Mouse (Mus musculus) liver, adult 2 months (tissue): ENCODE measurements around the gene Itgb5. TPM values are rescaled to one million over a fixed set of nuclear protein-coding genes. Genes with fewer than 3 reads are reported as not detected.

Source experiments
- DNase-seq: peaks from one replicate; pipeline ENCODE4 v3.0.0-alpha.2; 2011; ENCODE audit warnings: low read depth, low spot score; ENCODE audit errors: extremely low read depth
- H3K27ac ChIP-seq: fragments of 200-500 bp; replicated peaks from 2 replicates; pipeline ENCODE4 v1.5.1; 2012; ENCODE audit warnings: low read depth, mild to moderate bottlenecking, control low read depth, inconsistent platforms, low read length; ENCODE audit not compliant: insufficient read depth
- H3K27me3 ChIP-seq: fragments of 200-500 bp; 2 replicates; pipeline ENCODE4 v1.6.1; 2012; ENCODE audit warnings: mild to moderate bottlenecking, moderate library complexity, low read length, inconsistent platforms; ENCODE audit not compliant: control insufficient read depth, insufficient read depth
- H3K36me3 ChIP-seq: fragments of 200-500 bp; 2 replicates; pipeline ENCODE4 v1.6.1; 2012; ENCODE audit warnings: low read length, inconsistent platforms; ENCODE audit not compliant: control insufficient read depth, insufficient read depth
- H3K4me1 ChIP-seq: fragments of 200-500 bp; 2 replicates; pipeline ENCODE4 v1.6.1; 2011; ENCODE audit warnings: low read length; ENCODE audit not compliant: control insufficient read depth, insufficient read depth
- H3K4me3 ChIP-seq: fragments of 200-500 bp; 2 replicates; pipeline ENCODE4 v1.5.1; 2011; ENCODE audit warnings: low read depth, mild to moderate bottlenecking, control low read depth, low read length, moderate library complexity; ENCODE audit not compliant: insufficient read depth
- H3K79me2 ChIP-seq: fragments of 200-500 bp; 2 replicates; pipeline ENCODE4 v1.6.1; 2012; ENCODE audit warnings: inconsistent platforms, mild to moderate bottlenecking, low read length, moderate library complexity; ENCODE audit not compliant: control insufficient read depth, insufficient read depth
- H3K9ac ChIP-seq: fragments of 200-500 bp; 2 replicates; pipeline ENCODE4 v1.6.1; 2012; ENCODE audit warnings: low read depth, mild to moderate bottlenecking, control low read depth, inconsistent platforms, low read length
- CTCF ChIP-seq: fragments of 200-500 bp; IDR thresholded peaks from 2 replicates; pipeline ENCODE4 v1.5.1; 2011; ENCODE audit warnings: low read depth, low read length, control low read depth
- POLR2A ChIP-seq: fragments of 200-500 bp; IDR thresholded peaks from 2 replicates; pipeline ENCODE4 v1.6.1; 2011; ENCODE audit warnings: low read length, control low read depth; ENCODE audit not compliant: insufficient read depth; ENCODE audit errors: extremely low read depth
- WGBS: fragments of 180-500 bp; shearing (Covaris S2); methylation state at CpG from one replicate; pipeline ENCODE4 v1.1.7; 2018; 5-methylcytosine and 5-hydroxymethylcytosine counted together
- polyA plus RNA-seq: library from polyadenylated mRNA; depleted of rRNA; stranded (reverse); fragments of >200 nt; gene quantifications from 2 replicates; pipeline ENCODE4 v1.2.3, GENCODE M21; 2012
- total RNA-seq: library from RNA; depleted of rRNA; stranded (reverse); fragments of >200 nt; gene quantifications from 2 replicates; pipeline ENCODE4 v1.2.3, GENCODE M21; 2014

Itgb5 gene
- total and polyA plus RNA-seq, 2 experiments, result 36.1 to 54.6 TPM

DNA sequence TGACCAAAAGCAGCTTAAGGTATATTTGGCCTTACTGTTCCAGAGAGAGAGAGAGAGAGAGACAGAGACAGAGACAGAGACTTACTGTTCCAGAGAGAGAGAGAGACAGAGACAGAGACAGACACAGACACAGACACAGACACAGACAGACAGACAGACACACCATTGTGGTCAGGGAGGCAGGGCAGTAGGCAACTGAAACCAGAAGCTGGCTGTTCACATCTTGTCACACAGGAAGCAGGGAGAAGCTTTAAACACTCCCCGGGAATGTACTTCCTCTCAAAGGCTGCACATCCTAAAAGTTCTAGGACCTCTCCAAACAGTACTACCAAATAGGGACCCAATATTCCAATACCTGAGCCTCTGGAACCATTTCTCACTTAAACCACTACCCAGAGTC, 65.0 kb downstream of the Itgb5 start:
- 52% methylated on average over 1 of the region's 1 CpGs for WGBS

DNA sequence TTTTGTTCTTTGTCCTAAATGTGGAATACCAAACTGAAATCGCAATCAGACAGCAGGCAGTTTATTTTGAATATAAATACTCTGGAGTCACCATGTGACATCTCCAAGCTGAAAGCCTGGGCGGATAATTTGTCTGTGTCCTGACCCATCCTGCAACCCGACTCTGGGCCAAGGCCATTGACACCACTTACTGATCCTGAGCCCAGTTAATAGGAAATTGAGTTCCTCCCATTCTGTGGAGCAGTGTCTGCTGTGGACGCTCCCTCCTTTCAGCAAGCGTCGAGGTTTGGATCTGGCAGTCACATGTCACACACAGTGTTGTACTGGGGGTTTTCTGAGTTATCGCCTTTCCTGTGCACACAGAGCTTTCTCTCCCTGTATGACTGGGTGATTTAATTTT, 66.2 kb downstream of the Itgb5 start:
- WGBS, result 7% methylated on average over 7 of the region's 7 CpGs
- Histone ChIP-seq H3K36me3 (peaks cover 7% of the 10 kb centered on the region; the same call in 1 of the 2 replicates), H3K4me1 (peaks cover 22% of the 10 kb centered on the region), H3K79me2 (0 out of 2 replicates have a peak, but pooled peaks cover 2% of the 10 kb centered on the region), H3K9ac (no peak overlapping the region), H3K27me3 (no peaks in the 10 kb centered on the region), H3K4me3 (no peak overlapping the region), H3K27ac (no peak overlapping the region)
- no peak for TF ChIP-seq POLR2A
- no peak for TF ChIP-seq CTCF
- DNase-seq, result peak; percentile 90

More for the DNA sequence above, 65.0 kb downstream of the Itgb5 start:
- Histone ChIP-seq H3K4me3 (no peak overlapping the region), H3K79me2 (0 out of 2 replicates have a peak, but pooled peaks cover 2% of the 10 kb centered on the region), H3K4me1 (peaks cover 26% of the 10 kb centered on the region), H3K27me3 (no peaks in the 10 kb centered on the region), H3K9ac (no peak overlapping the region), H3K27ac (0 out of 2 replicates have a peak overlapping the region, but pooled peaks have one; percentile 4), H3K36me3 (no peaks in the 10 kb centered on the region; the same call in 1 of the 2 replicates)
- no peak for TF ChIP-seq CTCF
- TF ChIP-seq POLR2A, result no peak
- no peak for DNase-seq

DNA sequence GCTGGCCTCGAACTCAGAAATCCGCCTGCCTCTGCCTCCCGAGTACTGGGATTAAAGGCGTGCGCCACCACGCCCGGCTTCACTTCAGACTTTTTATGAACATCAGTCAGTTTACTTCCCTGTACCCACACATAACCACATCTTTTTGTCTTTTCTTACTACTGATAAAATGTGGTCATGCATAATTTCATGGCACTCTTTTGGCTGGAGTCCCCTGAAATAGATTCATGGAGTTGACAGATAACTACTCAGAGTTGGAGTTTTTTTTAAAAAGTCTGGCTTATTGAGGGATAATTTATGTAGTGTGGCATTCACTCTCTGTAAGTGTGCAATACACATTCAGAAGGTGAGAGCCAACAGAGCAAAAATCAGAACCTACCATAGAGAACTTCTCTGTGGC, 67.3 kb downstream of the Itgb5 start:
- no peak for TF ChIP-seq CTCF
- no peak for TF ChIP-seq POLR2A
- Histone ChIP-seq H3K27ac (no peak overlapping the region), H3K79me2 (0 out of 2 replicates have a peak, but pooled peaks cover 2% of the 10 kb centered on the region), H3K36me3 (peaks cover 7% of the 10 kb centered on the region; the same call in 1 of the 2 replicates), H3K27me3 (no peaks in the 10 kb centered on the region), H3K9ac (no peak overlapping the region), H3K4me3 (no peak overlapping the region), H3K4me1 (peaks cover 12% of the 10 kb centered on the region)
- WGBS, result 98% methylated on average over 7 of the region's 7 CpGs
- no peak for DNase-seq

DNA sequence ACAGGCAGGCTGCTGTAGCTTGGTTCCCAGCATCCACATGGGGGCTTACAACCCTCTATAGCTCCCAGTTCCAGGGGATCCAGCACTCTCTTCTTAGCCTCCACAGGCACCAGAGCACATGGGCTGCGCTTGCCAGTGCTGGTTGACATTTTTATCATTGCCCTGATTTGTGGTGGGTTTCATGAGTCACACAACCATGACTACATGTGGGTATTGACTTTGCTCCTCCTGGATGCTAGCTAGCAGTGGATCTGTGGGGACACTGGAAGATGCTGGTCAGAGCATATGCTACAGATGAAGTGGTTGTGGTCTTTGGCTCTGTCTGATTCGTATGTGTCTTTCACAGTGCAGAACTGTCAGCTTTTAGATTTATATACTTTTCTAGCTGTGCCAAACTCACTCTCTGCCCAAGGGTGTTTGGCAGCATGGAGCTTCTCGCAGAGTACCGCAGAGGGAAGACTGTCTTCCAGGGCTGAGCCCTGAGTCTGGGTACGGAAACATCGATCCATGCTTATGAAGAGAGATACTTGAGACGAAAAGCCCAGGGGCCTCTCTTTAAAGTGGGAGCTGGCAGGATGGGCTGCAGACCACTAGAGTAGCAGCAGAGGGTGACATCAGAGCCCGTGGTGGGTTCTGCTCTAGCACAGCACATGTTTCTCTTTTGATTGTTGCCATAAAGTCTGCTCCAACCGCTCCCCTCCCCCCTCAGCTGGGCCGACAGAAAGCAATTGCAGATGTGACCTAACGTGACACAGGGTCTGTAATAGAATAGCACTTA, 74.4 kb downstream of the Itgb5 start:
- no peak for TF ChIP-seq CTCF
- no peak for TF ChIP-seq POLR2A

DNA sequence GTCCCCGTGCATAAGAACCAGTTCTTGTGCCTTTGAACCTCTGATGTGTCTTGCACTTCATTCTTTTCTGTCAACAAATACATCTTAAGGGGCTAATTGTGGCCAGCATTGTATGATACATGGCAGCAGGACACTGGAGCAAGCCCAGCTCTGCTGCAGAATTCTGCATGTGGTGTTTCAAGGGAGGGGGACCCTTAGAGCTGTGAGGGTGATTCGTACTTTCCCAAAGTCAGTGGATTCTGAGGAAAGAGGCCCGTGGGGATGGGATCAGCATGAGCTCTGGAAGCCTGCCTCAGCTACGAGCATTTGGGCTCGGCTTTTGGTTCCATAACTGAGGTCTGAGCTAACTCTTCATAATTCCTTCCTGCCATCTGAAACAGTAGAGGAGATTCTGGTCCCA, 75.1 kb downstream of the Itgb5 start:
- Histone ChIP-seq H3K4me3 (no peak overlapping the region), H3K79me2 (no peaks in the 10 kb centered on the region), H3K27ac (no peak overlapping the region), H3K27me3 (no peaks in the 10 kb centered on the region), H3K36me3 (peaks cover 20% of the 10 kb centered on the region), H3K9ac (no peak overlapping the region), H3K4me1 (no peaks in the 10 kb centered on the region)
- TF ChIP-seq POLR2A, result no peak
- WGBS, result 97% methylated on average over 5 of the region's 5 CpGs
- DNase-seq, result no peak

More for the DNA sequence above, 74.4 kb downstream of the Itgb5 start:
- H3K4me1 ChIP-seq, result no peaks in the 10 kb centered on the region
- no peaks in the 10 kb centered on the region for H3K79me2 ChIP-seq
- H3K9ac ChIP-seq, result no peak overlapping the region
- no peak overlapping the region for H3K27ac ChIP-seq
- 94% methylated on average over 11 of the region's 11 CpGs for WGBS
- no peaks in the 10 kb centered on the region for H3K27me3 ChIP-seq
- peaks cover 20% of the 10 kb centered on the region for H3K36me3 ChIP-seq
- no peak for DNase-seq
- no peak overlapping the region for H3K4me3 ChIP-seq

DNA sequence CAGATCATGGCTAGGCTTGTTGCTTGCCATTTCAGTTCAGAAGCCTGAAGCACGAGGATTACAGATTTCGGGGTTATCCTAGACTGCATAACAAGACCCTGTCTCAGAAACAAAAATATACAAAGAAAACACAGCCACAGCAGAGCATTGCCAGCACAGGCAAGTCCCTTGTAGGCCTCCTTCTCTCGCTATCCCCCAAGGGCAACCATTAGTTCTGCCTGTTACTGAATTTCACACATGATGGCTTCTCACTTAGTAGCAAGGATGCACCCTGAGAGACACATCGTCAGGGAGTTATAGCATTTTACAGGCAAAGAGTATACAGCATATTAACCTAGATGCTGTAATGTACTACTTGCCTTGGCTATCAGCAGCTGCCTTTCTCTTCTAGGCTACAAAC, 78.8 kb downstream of the Itgb5 start:
- no peak overlapping the region for H3K27ac ChIP-seq
- WGBS, result 95% methylated on average over 4 of the region's 4 CpGs
- no peak overlapping the region for H3K9ac ChIP-seq
- TF ChIP-seq CTCF, result no peak
- no peak for TF ChIP-seq POLR2A
- no peak overlapping the region for H3K4me3 ChIP-seq
- peaks cover 6% of the 10 kb centered on the region; the same call in 1 of the 2 replicates for H3K4me1 ChIP-seq
- peaks cover 11% of the 10 kb centered on the region for H3K36me3 ChIP-seq
- no peaks in the 10 kb centered on the region for H3K79me2 ChIP-seq
- no peaks in the 10 kb centered on the region for H3K27me3 ChIP-seq
- no peak for DNase-seq
